Mouse (Mus musculus) forebrain, embryonic 11.5 days (tissue): ENCODE measurements around the gene Adat3. TPM values are rescaled to one million over a fixed set of nuclear protein-coding genes. Genes with fewer than 3 reads are reported as not detected.
A peak's percentile ranks its signal among the peaks of the same experiment; 100 is the strongest.

Experiments used
- ATAC-seq: fragments of 200-750 bp; cut with Nextera tagmentation; replicated peaks from 2 replicates; pipeline ENCODE4 v1.8.0; 2017; ENCODE audit warnings: moderate TSS enrichment; ENCODE audit not compliant: low FRiP score
- DNase-seq: peaks from one replicate; pipeline ENCODE4 v3.0.0-alpha.2; 2017; ENCODE audit warnings: low spot score
- H3K27ac ChIP-seq: fragments of 300-500 bp; sonication (generic); 2 replicates; pipeline ENCODE4 v1.5.1; 2014; ENCODE audit warnings: low read depth, low read length
- H3K27me3 ChIP-seq: fragments of 300-500 bp; sonication (generic); 2 replicates; pipeline ENCODE4 v1.6.1; 2014; ENCODE audit warnings: mild to moderate bottlenecking, low read length, mixed read lengths; ENCODE audit not compliant: control insufficient read depth, insufficient read depth
- H3K36me3 ChIP-seq: fragments of 300-500 bp; sonication (generic); 2 replicates; pipeline ENCODE4 v1.6.1; 2014; ENCODE audit warnings: mild to moderate bottlenecking, low read length, moderate library complexity, mixed read lengths; ENCODE audit not compliant: control insufficient read depth, insufficient read depth
- H3K4me1 ChIP-seq: fragments of 300-500 bp; sonication (generic); replicated peaks from 2 replicates; pipeline ENCODE4 v1.6.1; 2014; ENCODE audit warnings: low read length, mixed read lengths; ENCODE audit not compliant: control insufficient read depth, insufficient read depth
- H3K4me2 ChIP-seq: fragments of 300-500 bp; sonication (generic); 2 replicates; pipeline ENCODE4 v1.6.1; 2014; ENCODE audit warnings: low read depth, mild to moderate bottlenecking, low read length, moderate library complexity, mixed read lengths; ENCODE audit not compliant: severe bottlenecking
- H3K4me3 ChIP-seq: fragments of 300-500 bp; sonication (generic); 2 replicates; pipeline ENCODE4 v1.5.1; 2014; ENCODE audit warnings: low read depth, low read length
- H3K9ac ChIP-seq: fragments of 300-500 bp; sonication (generic); 2 replicates; pipeline ENCODE4 v1.6.1; 2014; ENCODE audit warnings: low read length
- H3K9me3 ChIP-seq: fragments of 300-500 bp; sonication (generic); 2 replicates; pipeline ENCODE4 v1.6.1; 2016; ENCODE audit warnings: low read length, mixed read lengths; ENCODE audit not compliant: control insufficient read depth
- WGBS: fragments of 180-500 bp; shearing (Covaris S2); extraction: QIAGEN DNeasy Blood & Tissue Kit; methylation state at CpG from one replicate; pipeline ENCODE4 v1.1.7; 2014; 5-methylcytosine and 5-hydroxymethylcytosine counted together
- polyA plus RNA-seq: library from polyadenylated mRNA; unstranded; fragments of >200 nt; fragmentation: Nextera tagmentation; extraction: Ambion mirVana; gene quantifications from 2 replicates; pipeline ENCODE4 v1.2.1, GENCODE M21; 2014

Adat3 gene
- polyA plus RNA-seq: 7.6 and 9.5 TPM in 2 replicates

- no peaks in the 10 kb centered on the region for H3K27me3 ChIP-seq
- under 1% methylated on average over 54 of the region's 54 CpGs for WGBS
- peak within 1 kb of the TSS; percentile 75 for H3K4me3 ChIP-seq
- peak within 1 kb of the TSS; percentile 67 for H3K9ac ChIP-seq
- ATAC-seq (peak; percentile 95), DNase-seq (peak; percentile 96)
- no peaks in the 10 kb centered on the region; the same call in 1 of the 2 replicates for H3K36me3 ChIP-seq
- no peaks in the 10 kb centered on the region for H3K9me3 ChIP-seq
- peaks cover 9% of the 10 kb centered on the region for H3K4me1 ChIP-seq
- peak within 1 kb of the TSS; percentile 89 for H3K4me2 ChIP-seq
- peak within 1 kb of the TSS; percentile 58 for H3K27ac ChIP-seq
These were observed at the start of gene Adat3, which contains the start of gene Scamp4 for GRCm38 (mm10) chr10:80602698-80603325. Adat3 (plus strand) TSS chr10:80602880. Scamp4 (plus strand) TSS chr10:80602872.

- Histone ChIP-seq H3K9me3 (no peaks in the 10 kb centered on the region), H3K27me3 (no peaks in the 10 kb centered on the region), H3K4me2 (no peak overlapping the region), H3K27ac (no peak overlapping the region), H3K4me1 (no peaks in the 10 kb centered on the region), H3K4me3 (no peak overlapping the region), H3K9ac (no peak overlapping the region), H3K36me3 (peaks cover 5% of the 10 kb centered on the region; the same call in 1 of the 2 replicates)
- ATAC-seq (no peak), DNase-seq (no peak)
- WGBS: 93% methylated on average over 8 of the region's 8 CpGs
These were observed 49.1 kb upstream of the Adat3 start for GRCm38 (mm10) chr10:80553575-80553974.

- Histone ChIP-seq H3K4me2 (no peak overlapping the region), H3K4me1 (no peaks in the 10 kb centered on the region), H3K27ac (no peak overlapping the region), H3K36me3 (peaks cover 5% of the 10 kb centered on the region; the same call in 1 of the 2 replicates), H3K27me3 (no peaks in the 10 kb centered on the region), H3K4me3 (no peak overlapping the region), H3K9me3 (no peaks in the 10 kb centered on the region), H3K9ac (no peak overlapping the region)
- DNase-seq: no peak
- 85% methylated on average over 6 of the region's 6 CpGs for WGBS
- ATAC-seq: no peak
These were observed 48.7 kb upstream of the Adat3 start for GRCm38 (mm10) chr10:80553997-80554396.

GRCm38 (mm10) chr10:80557346-80557965 lies 45.2 kb upstream of the Adat3 start:
- ATAC-seq: no peak
- WGBS: 38% methylated on average over 5 of the region's 5 CpGs
- Histone ChIP-seq H3K27me3 (no peaks in the 10 kb centered on the region), H3K4me2 (no peak overlapping the region), H3K4me1 (peaks cover 6% of the 10 kb centered on the region; the same call in 1 of the 2 replicates), H3K27ac (no peak overlapping the region), H3K9me3 (no peaks in the 10 kb centered on the region), H3K36me3 (no peaks in the 10 kb centered on the region), H3K9ac (no peak overlapping the region), H3K4me3 (no peak overlapping the region)
- DNase-seq: peak; percentile 88

- Histone ChIP-seq H3K4me1 (peaks cover 6% of the 10 kb centered on the region; the same call in 1 of the 2 replicates), H3K36me3 (no peaks in the 10 kb centered on the region), H3K4me2 (no peak overlapping the region), H3K4me3 (no peak overlapping the region), H3K9me3 (no peaks in the 10 kb centered on the region), H3K9ac (no peak overlapping the region), H3K27ac (no peak overlapping the region), H3K27me3 (no peaks in the 10 kb centered on the region)
- no peak for ATAC-seq
- 91% methylated on average over 7 of the region's 7 CpGs for WGBS
- DNase-seq: no peak
These were observed 43.2 kb upstream of the Adat3 start for GRCm38 (mm10) chr10:80559431-80559830.

GRCm38 (mm10) chr10:80560621-80561020 lies 42.1 kb upstream of the Adat3 start:
- ATAC-seq: no peak
- 5% methylated on average over 13 of the region's 13 CpGs for WGBS

GRCm38 (mm10) chr10:80561116-80561944 lies 41.4 kb upstream of the Adat3 start, which contains the start of gene Rexo1:
Rexo1 (minus strand) TSS chr10:80561560.
- Histone ChIP-seq H3K4me3 (peak within 1 kb of the TSS; percentile 98), H3K9ac (peak within 1 kb of the TSS; percentile 91), H3K27ac (peak within 1 kb of the TSS; percentile 89), H3K4me1 (peaks cover 6% of the 10 kb centered on the region; the same call in 1 of the 2 replicates), H3K4me2 (peak within 1 kb of the TSS; percentile 81), H3K27me3 (no peaks in the 10 kb centered on the region), H3K36me3 (no peaks in the 10 kb centered on the region), H3K9me3 (no peaks in the 10 kb centered on the region)
- peak; percentile 95 for DNase-seq
- ATAC-seq: peak; percentile 80
- WGBS: under 1% methylated on average over 72 of the region's 72 CpGs

More at GRCm38 (mm10) chr10:80560621-80561020, 42.1 kb upstream of the Adat3 start:
- Histone ChIP-seq H3K9ac (peak overlapping the region; percentile 91), H3K27ac (no peak overlapping the region), H3K4me1 (peaks cover 6% of the 10 kb centered on the region; the same call in 1 of the 2 replicates), H3K4me3 (peak overlapping the region; percentile 98), H3K27me3 (no peaks in the 10 kb centered on the region), H3K9me3 (no peaks in the 10 kb centered on the region), H3K4me2 (peak overlapping the region; percentile 81), H3K36me3 (no peaks in the 10 kb centered on the region)
- no peak for DNase-seq

GRCm38 (mm10) chr10:80566375-80567092 lies 36.1 kb upstream of the Adat3 start:
- H3K4me3 ChIP-seq: no peak overlapping the region
- peak overlapping the region; percentile 7; the same call in 1 of the 2 replicates for H3K9ac ChIP-seq
- no peaks in the 10 kb centered on the region for H3K9me3 ChIP-seq
- peak overlapping the region; percentile 27; the same call in 1 of the 2 replicates for H3K4me2 ChIP-seq
- peaks cover 19% of the 10 kb centered on the region for H3K4me1 ChIP-seq
- peak overlapping the region; percentile 78 for H3K27ac ChIP-seq
- no peaks in the 10 kb centered on the region for H3K36me3 ChIP-seq
- H3K27me3 ChIP-seq: no peaks in the 10 kb centered on the region
- peak; percentile 43 for ATAC-seq
- DNase-seq: peak; percentile 93
- 22% methylated on average over 17 of the region's 17 CpGs for WGBS
